Mouse (Mus musculus): ENCODE measurements around the gene Fndc1. TPM values are rescaled to one million over a fixed set of nuclear protein-coding genes. Genes with fewer than 3 reads are reported as not detected.

Gene Fndc1
- polyA plus RNA-seq, 1 experiment from 2014 or later, result 0.64 TPM

- no peak overlapping the region for H3K27ac ChIP-seq
- H3K4me1 ChIP-seq, result no peaks in the 10 kb centered on the region
- 32% methylated on average over 2 of the region's 2 CpGs for WGBS
- H3K9me3 ChIP-seq, result no peaks in the 10 kb centered on the region
- H3K27me3 ChIP-seq (ENCODE audit: poor library complexity, severe bottlenecking), result no peaks in the 10 kb centered on the region
- H3K4me3 ChIP-seq, result no peak overlapping the region
- H3K36me3 ChIP-seq (replicated peaks), result no peaks in the 10 kb centered on the region
- DNase-seq (ENCODE audit: extremely low spot score, low spot score), result peak; percentile 56
Measured at GRCm38 (mm10) chr17:7740988-7741387, 86.1 kb downstream of the Fndc1 start.

GRCm38 (mm10) chr17:7722991-7723390 is 104.1 kb downstream of the Fndc1 start:
- H3K4me1 ChIP-seq, result no peaks in the 10 kb centered on the region
- 94% methylated on average over 4 of the region's 4 CpGs for WGBS

DNA sequence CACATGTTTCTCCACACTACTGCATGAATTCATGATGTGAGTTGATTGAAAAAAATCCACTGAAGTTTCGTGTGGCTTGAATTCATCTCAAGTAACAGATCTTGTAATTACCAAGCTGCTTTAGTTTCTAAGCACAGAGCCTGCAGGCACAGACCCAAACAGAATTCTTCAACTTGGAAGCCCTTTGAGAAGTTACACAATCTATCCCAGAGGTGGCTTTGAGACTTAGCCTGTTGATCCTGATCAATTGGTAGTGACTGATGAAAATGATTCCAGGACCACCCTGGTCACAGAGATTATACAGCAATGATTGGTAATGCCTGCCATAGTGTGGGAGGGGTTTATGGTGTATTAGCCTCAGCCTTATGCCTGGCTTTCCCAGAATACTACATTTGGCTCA is 108.2 kb downstream of the Fndc1 start:
- Histone ChIP-seq H3K4me3 (no peak overlapping the region), H3K4me1 (no peaks in the 10 kb centered on the region), H3K27ac (no peak overlapping the region), H3K36me3 (replicated peaks) (no peaks in the 10 kb centered on the region), H3K9me3 (no peaks in the 10 kb centered on the region), H3K27me3 (ENCODE audit: poor library complexity, severe bottlenecking) (no peaks in the 10 kb centered on the region)
- no peak for DNase-seq (ENCODE audit: extremely low spot score, low spot score)
- 70% methylated on average over 1 of the region's 1 CpGs for WGBS

More at GRCm38 (mm10) chr17:7722991-7723390, 104.1 kb downstream of the Fndc1 start:
- no peaks in the 10 kb centered on the region for H3K9me3 ChIP-seq
- H3K36me3 ChIP-seq (replicated peaks), result no peaks in the 10 kb centered on the region
- H3K4me3 ChIP-seq, result no peak overlapping the region
- H3K27me3 ChIP-seq (ENCODE audit: poor library complexity, severe bottlenecking), result no peaks in the 10 kb centered on the region
- DNase-seq (ENCODE audit: extremely low spot score, low spot score), result no peak
- H3K27ac ChIP-seq, result no peak overlapping the region

DNA sequence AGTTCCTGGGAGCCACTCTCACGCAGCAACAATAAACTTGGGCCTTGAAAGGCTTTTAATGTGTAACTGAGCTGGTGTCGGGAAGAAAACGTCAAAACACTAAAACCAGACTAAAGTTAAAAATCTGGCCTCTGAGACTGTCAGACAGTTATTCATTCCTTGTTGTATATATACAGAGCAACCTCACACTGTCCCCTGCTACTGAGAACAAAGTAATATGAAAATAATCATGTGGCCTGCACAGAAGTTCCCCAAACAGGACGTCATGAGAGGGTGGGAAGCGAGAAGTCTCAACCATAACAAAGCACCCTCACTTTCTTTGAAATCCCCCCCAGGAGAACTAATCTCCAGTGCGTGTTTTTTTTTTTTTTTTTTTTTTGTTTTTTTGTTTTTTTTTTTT is 109.2 kb downstream of the Fndc1 start:
- 81% methylated on average over 6 of the region's 6 CpGs for WGBS
- no peak for DNase-seq (ENCODE audit: extremely low spot score, low spot score)

GRCm38 (mm10) chr17:7713020-7713419 is 114.1 kb downstream of the Fndc1 start:
- no peaks in the 10 kb centered on the region for H3K4me1 ChIP-seq
- no peaks in the 10 kb centered on the region for H3K27me3 ChIP-seq (ENCODE audit: poor library complexity, severe bottlenecking)
- no peaks in the 10 kb centered on the region for H3K36me3 ChIP-seq (replicated peaks)
- H3K4me3 ChIP-seq, result no peak overlapping the region
- DNase-seq (ENCODE audit: extremely low spot score, low spot score), result no peak
- no peaks in the 10 kb centered on the region for H3K9me3 ChIP-seq
- no peak overlapping the region for H3K27ac ChIP-seq
- 83% methylated on average over 2 of the region's 2 CpGs for WGBS

More for the DNA sequence above, 109.2 kb downstream of the Fndc1 start:
- no peak overlapping the region for H3K27ac ChIP-seq
- no peaks in the 10 kb centered on the region for H3K9me3 ChIP-seq
- H3K27me3 ChIP-seq (ENCODE audit: poor library complexity, severe bottlenecking), result no peaks in the 10 kb centered on the region
- H3K4me1 ChIP-seq, result no peaks in the 10 kb centered on the region
- H3K4me3 ChIP-seq, result no peak overlapping the region
- no peaks in the 10 kb centered on the region for H3K36me3 ChIP-seq (replicated peaks)

DNA sequence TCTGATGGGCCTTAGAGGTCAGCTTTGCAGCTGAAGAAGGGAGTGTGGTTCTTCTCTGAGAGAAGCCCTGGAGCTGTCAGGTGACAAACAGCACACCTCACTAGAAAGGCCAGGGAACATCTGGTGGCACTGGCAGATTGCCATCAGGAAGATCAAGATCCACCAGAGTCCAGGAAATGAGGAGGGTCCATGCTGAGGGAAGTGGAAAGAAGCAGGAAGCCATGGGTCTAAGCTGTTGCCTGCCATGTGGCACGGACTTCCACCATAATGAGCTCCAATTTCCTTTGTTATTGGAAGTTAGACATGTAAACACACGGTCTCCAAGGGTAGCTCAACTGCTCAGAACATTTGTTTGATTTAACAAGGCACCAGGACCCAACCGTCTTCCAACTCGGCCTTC is 120.0 kb downstream of the Fndc1 start:
- Histone ChIP-seq H3K27me3 (ENCODE audit: poor library complexity, severe bottlenecking) (no peaks in the 10 kb centered on the region), H3K9me3 (no peaks in the 10 kb centered on the region), H3K27ac (no peak overlapping the region), H3K36me3 (replicated peaks) (no peaks in the 10 kb centered on the region), H3K4me3 (no peak overlapping the region), H3K4me1 (no peaks in the 10 kb centered on the region)
- no peak for DNase-seq (ENCODE audit: extremely low spot score, low spot score)
- WGBS, result 81% methylated on average over 4 of the region's 4 CpGs

GRCm38 (mm10) chr17:7690271-7690670 is 136.8 kb downstream of the Fndc1 start:
- Histone ChIP-seq H3K4me3 (no peak overlapping the region), H3K27me3 (ENCODE audit: poor library complexity, severe bottlenecking) (peaks cover 28% of the 10 kb centered on the region), H3K27ac (no peak overlapping the region), H3K4me1 (peaks cover 10% of the 10 kb centered on the region), H3K9me3 (no peaks in the 10 kb centered on the region), H3K36me3 (replicated peaks) (no peaks in the 10 kb centered on the region)
- 87% methylated on average over 4 of the region's 4 CpGs for WGBS
- no peak for DNase-seq (ENCODE audit: extremely low spot score, low spot score)

Small RNAs within 50 kb of the gene (microRNA-seq; reads per million reads assigned to microRNA genes)
- gene Gm25872, result not detected

Other genes with a start within 250 kb of the Fndc1 start
- 0.29 and 0.37 TPM in 2 replicates for gene Tagap, start 98.7 kb upstream of the Fndc1 start, polyA plus RNA-seq (2016; fragmentation: Nextera tagmentation; extraction: Ambion mirVana)
- 59.7 and 61.0 TPM in 2 replicates for gene Rsph3a, start 118.3 kb upstream of the Fndc1 start, polyA plus RNA-seq (2016; fragmentation: Nextera tagmentation; extraction: Ambion mirVana)